Mouse (Mus musculus) hindbrain, embryonic 14.5 days (tissue): ENCODE data around the gene Gsdma. TPM values are rescaled to one million over a fixed set of nuclear protein-coding genes. Genes with fewer than 3 reads are reported as not detected.
"Not testable (repeated sequence)": the region's sequence is repeated elsewhere in the genome, so short reads cannot be mapped to it uniquely, and the experiment has no call there.

Source experiments
- ATAC-seq: fragments of 200-750 bp; cut with Nextera tagmentation; 2 replicates; pipeline ENCODE4 v1.8.0; 2017; ENCODE audit warnings: moderate number of reproducible peaks, mild to moderate bottlenecking, moderate TSS enrichment, moderate library complexity; ENCODE audit not compliant: low FRiP score
- DNase-seq: peaks from one replicate; pipeline ENCODE4 v3.0.0-alpha.2; 2015; ENCODE audit warnings: low spot score
- H3K27ac ChIP-seq: fragments of 300-500 bp; sonication (generic); 2 replicates; pipeline ENCODE4 v1.5.1; 2014; ENCODE audit warnings: mild to moderate bottlenecking, moderate library complexity
- H3K27me3 ChIP-seq: fragments of 300-500 bp; sonication (generic); 2 replicates; pipeline ENCODE4 v1.6.1; 2014; ENCODE audit warnings: mild to moderate bottlenecking, low read length, mixed read lengths; ENCODE audit not compliant: control insufficient read depth, insufficient read depth
- H3K36me3 ChIP-seq: fragments of 300-500 bp; sonication (generic); replicated peaks from 2 replicates; pipeline ENCODE4 v1.6.1; 2014; ENCODE audit not compliant: control insufficient read depth, insufficient read depth
- H3K4me1 ChIP-seq: fragments of 300-500 bp; sonication (generic); replicated peaks from 2 replicates; pipeline ENCODE4 v1.6.1; 2014; ENCODE audit warnings: antibody characterized with exemption, low read length, mixed read lengths; ENCODE audit not compliant: control insufficient read depth, insufficient read depth
- H3K4me2 ChIP-seq: fragments of 300-500 bp; sonication (generic); replicated peaks from 2 replicates; pipeline ENCODE4 v1.6.1; 2014; ENCODE audit warnings: mild to moderate bottlenecking, moderate library complexity
- H3K4me3 ChIP-seq: fragments of 300-500 bp; sonication (generic); replicated peaks from 2 replicates; pipeline ENCODE4 v1.5.1; 2014; ENCODE audit warnings: mild to moderate bottlenecking, low read length
- H3K9ac ChIP-seq: fragments of 300-500 bp; sonication (generic); 2 replicates; pipeline ENCODE4 v1.6.1; 2014
- H3K9me3 ChIP-seq: fragments of 300-500 bp; sonication (generic); 2 replicates; pipeline ENCODE4 v1.6.1; 2016; ENCODE audit warnings: low read length; ENCODE audit not compliant: control insufficient read depth
- WGBS: fragments of 180-500 bp; shearing (Covaris S2); extraction: QIAGEN DNeasy Blood & Tissue Kit; methylation state at CpG from one replicate; pipeline ENCODE4 v1.1.7; 2014; 5-methylcytosine and 5-hydroxymethylcytosine counted together
- polyA plus RNA-seq: library from polyadenylated mRNA; unstranded; fragments of >200 nt; fragmentation: Nextera tagmentation; extraction: Ambion mirVana; gene quantifications from 2 replicates; pipeline ENCODE4 v1.2.1, GENCODE M21; 2014

Gene Gsdma
- not detected in 2 replicates for polyA plus RNA-seq

DNA sequence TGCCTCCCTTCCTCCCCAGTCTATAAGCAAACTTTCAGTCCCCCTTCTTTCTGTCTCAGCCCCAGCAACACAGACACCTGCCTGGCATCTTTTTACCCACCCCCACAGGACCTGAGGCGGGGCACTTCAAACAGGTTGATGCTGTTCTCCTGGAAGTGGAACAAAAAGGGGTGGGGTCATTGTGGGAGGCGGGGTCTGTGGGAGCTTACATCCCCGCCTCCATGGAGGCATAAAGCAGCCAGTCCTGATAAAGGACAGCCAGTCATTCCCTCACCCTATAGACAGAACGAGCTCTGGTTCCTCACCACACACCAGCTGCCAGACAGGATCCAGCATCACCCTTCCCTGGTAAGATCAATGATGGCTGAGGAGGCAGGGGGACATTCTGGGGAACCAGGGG, at the start of gene Gsdma:
Gsdma (plus strand) TSS at position 261 of the 400 bp plus-strand sequence.
- H3K4me3 ChIP-seq, result no peak within 1 kb of the TSS
- no peak within 1 kb of the TSS for H3K27ac ChIP-seq
- no peak within 1 kb of the TSS for H3K4me2 ChIP-seq
- H3K27me3 ChIP-seq, result 0 out of 2 replicates have a peak, but pooled peaks cover 7% of the 10 kb centered on the region
- 23% methylated on average over 4 of the region's 4 CpGs for WGBS
- ATAC-seq (no peak), DNase-seq (no peak)
- H3K9ac ChIP-seq, result no peak within 1 kb of the TSS
- no peaks in the 10 kb centered on the region for H3K9me3 ChIP-seq
- no peaks in the 10 kb centered on the region for H3K36me3 ChIP-seq
- H3K4me1 ChIP-seq, result no peaks in the 10 kb centered on the region

GRCm38 (mm10) chr11:98620791-98621190, 43.4 kb upstream of the Gsdma start:
- Histone ChIP-seq H3K9ac (no peak overlapping the region), H3K27me3 (no peaks in the 10 kb centered on the region), H3K36me3 (no peaks in the 10 kb centered on the region), H3K4me1 (no peaks in the 10 kb centered on the region), H3K4me3 (no peak overlapping the region), H3K4me2 (no peak overlapping the region), H3K27ac (no peak overlapping the region), H3K9me3 (no peaks in the 10 kb centered on the region; the same call in 1 of the 2 replicates)
- 93% methylated on average over 13 of the region's 13 CpGs for WGBS
- no peak for ATAC-seq
- no peak for DNase-seq

GRCm38 (mm10) chr11:98623981-98624380, 40.2 kb upstream of the Gsdma start:
- DNase-seq, H3K4me1 ChIP-seq, H3K9ac ChIP-seq, H3K27ac ChIP-seq, H3K4me2 ChIP-seq, H3K27me3 ChIP-seq, H3K36me3 ChIP-seq, ATAC-seq, H3K4me3 ChIP-seq, H3K9me3 ChIP-seq: not testable (repeated sequence)
- 87% methylated on average over 6 of the region's 6 CpGs for WGBS

DNA sequence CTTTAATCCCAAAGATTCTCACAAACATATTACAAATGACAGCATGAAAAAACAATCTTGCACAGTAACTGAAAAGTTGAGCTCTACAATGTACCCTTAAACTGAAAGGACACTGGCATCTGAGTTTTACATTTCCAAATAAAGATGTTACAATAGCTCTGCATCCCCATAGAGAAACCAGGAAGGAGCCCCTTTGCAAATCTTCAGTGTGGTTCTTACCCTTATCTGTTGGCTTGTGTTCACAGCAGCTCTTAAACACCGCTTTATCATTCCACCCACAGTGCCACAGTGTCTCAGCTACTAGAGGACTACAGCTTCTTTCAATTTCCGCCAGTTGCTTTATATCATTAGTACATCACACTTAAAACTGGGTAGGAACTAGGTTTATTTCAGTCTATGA, 39.8 kb upstream of the Gsdma start:
- WGBS, result 95% methylated on average over 2 of the region's 2 CpGs
- not testable (repeated sequence) for H3K36me3 ChIP-seq, H3K9ac ChIP-seq, H3K4me3 ChIP-seq, H3K27ac ChIP-seq, H3K9me3 ChIP-seq, H3K4me2 ChIP-seq, H3K27me3 ChIP-seq, H3K4me1 ChIP-seq, DNase-seq, ATAC-seq

GRCm38 (mm10) chr11:98625611-98626410, 38.3 kb upstream of the Gsdma start, which contains the start of the genes Gm12355 and Gsdma3:
Gene Gm12355, minus strand, starts transcription at chr11:98625661.
Gene Gsdma3, plus strand, starts transcription at chr11:98626360.
- Histone ChIP-seq H3K9ac (no peak within 1 kb of the TSS), H3K4me2 (no peak within 1 kb of the TSS), H3K36me3 (no peaks in the 10 kb centered on the region), H3K4me3 (no peak within 1 kb of the TSS), H3K4me1 (no peaks in the 10 kb centered on the region), H3K27ac (no peak within 1 kb of the TSS), H3K9me3 (no peaks in the 10 kb centered on the region; the same call in 1 of the 2 replicates), H3K27me3 (no peaks in the 10 kb centered on the region)
- WGBS, result 91% methylated on average over 10 of the region's 10 CpGs
- ATAC-seq (no peak), DNase-seq (no peak)

- Histone ChIP-seq H3K4me3 (no peak overlapping the region), H3K27ac (no peak overlapping the region), H3K4me1 (no peaks in the 10 kb centered on the region), H3K36me3 (no peaks in the 10 kb centered on the region), H3K9ac (no peak overlapping the region), H3K9me3 (no peaks in the 10 kb centered on the region), H3K27me3 (no peaks in the 10 kb centered on the region), H3K4me2 (no peak overlapping the region)
- WGBS, result 87% methylated on average over 3 of the region's 3 CpGs
- no peak for DNase-seq
- ATAC-seq, result no peak
These were observed 35.4 kb upstream of the Gsdma start for GRCm38 (mm10) chr11:98628706-98629105.

DNA sequence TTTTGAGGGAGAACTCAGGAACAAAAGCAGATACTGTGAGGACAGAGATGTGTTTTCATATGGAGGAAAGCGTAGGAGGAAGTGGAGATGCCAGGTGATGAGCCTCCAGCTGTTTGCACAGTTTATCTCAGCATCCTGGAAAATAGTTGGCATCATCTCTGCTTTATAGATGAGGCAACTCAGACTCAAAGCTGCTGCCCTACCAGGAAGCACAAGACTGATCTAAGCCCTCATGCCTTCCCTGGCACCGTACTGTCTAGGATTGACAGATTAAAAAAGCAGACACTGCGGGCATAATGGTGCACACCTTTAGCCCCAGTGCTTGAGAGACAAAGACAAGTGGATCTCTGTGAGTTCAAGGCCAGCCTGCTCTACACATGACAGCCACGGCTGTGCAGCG, 33.5 kb upstream of the Gsdma start:
- no peak overlapping the region for H3K4me3 ChIP-seq
- no peaks in the 10 kb centered on the region for H3K36me3 ChIP-seq
- H3K27ac ChIP-seq, result no peak overlapping the region
- DNase-seq (no peak), ATAC-seq (no peak)
- H3K4me2 ChIP-seq, result no peak overlapping the region
- no peaks in the 10 kb centered on the region for H3K9me3 ChIP-seq
- WGBS, result 90% methylated on average over 5 of the region's 5 CpGs
- no peak overlapping the region for H3K9ac ChIP-seq
- no peaks in the 10 kb centered on the region for H3K4me1 ChIP-seq
- no peaks in the 10 kb centered on the region for H3K27me3 ChIP-seq

GRCm38 (mm10) chr11:98635312-98635970, 28.7 kb upstream of the Gsdma start:
- not testable (repeated sequence) for H3K27me3 ChIP-seq, H3K9ac ChIP-seq, H3K36me3 ChIP-seq, H3K4me2 ChIP-seq, H3K4me1 ChIP-seq, ATAC-seq, H3K27ac ChIP-seq, H3K9me3 ChIP-seq, H3K4me3 ChIP-seq, DNase-seq
- WGBS, result 31% methylated on average over 10 of the region's 10 CpGs

DNA sequence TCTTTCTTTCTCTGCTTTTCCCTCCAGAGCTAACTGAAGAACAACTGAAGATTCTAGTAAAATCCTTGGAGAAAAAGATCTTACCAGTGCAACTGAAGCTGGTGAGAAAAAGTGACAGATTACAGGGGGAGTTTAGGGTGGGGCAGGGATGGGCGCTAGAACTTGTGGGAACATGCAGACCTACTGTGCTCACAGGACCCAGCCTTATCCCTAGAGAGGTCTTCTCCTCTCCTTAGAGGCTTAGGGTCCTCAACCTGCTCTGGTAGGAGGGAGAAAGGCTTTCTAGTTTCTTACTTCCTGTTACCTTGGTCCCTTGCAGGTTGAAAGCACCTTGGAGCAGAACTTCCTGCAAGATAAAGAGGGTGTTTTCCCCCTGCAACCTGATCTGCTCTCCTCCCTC, 26.6 kb upstream of the Gsdma start:
- no peaks in the 10 kb centered on the region for H3K36me3 ChIP-seq
- no peak for DNase-seq
- WGBS, result 86% methylated on average over 1 of the region's 1 CpGs
- no peak overlapping the region for H3K27ac ChIP-seq
- H3K4me3 ChIP-seq, result no peak overlapping the region
- H3K9me3 ChIP-seq, result no peaks in the 10 kb centered on the region
- no peaks in the 10 kb centered on the region for H3K4me1 ChIP-seq
- H3K4me2 ChIP-seq, result no peak overlapping the region
- no peaks in the 10 kb centered on the region; the same call in 1 of the 2 replicates for H3K27me3 ChIP-seq
- no peak for ATAC-seq
- H3K9ac ChIP-seq, result no peak overlapping the region
